Mouse (Mus musculus) olfactory bulb, adult 2 months (tissue): ENCODE data around the gene Tmcc2.

ENCODE experiments used
- CTCF ChIP-seq: fragments of 200-500 bp; IDR thresholded peaks from 2 replicates; pipeline ENCODE4 v1.5.1; 2012; ENCODE audit warnings: low read depth, mild to moderate bottlenecking, low read length, moderate library complexity; ENCODE audit not compliant: insufficient read depth
- POLR2A ChIP-seq: fragments of 200-500 bp; IDR thresholded peaks from 2 replicates; pipeline ENCODE4 v1.6.1; 2012; ENCODE audit warnings: mild to moderate bottlenecking, low read depth, low read length, moderate library complexity; ENCODE audit not compliant: insufficient read depth

GRCm38 (mm10) chr1:132331283-132331682 lies 59.8 kb downstream of the Tmcc2 start:
- TF ChIP-seq CTCF (no peak), POLR2A (no peak)
